Mouse (Mus musculus) lung, postnatal 0 days (tissue): ENCODE data around the gene Cabp4. TPM values are rescaled to one million over a fixed set of nuclear protein-coding genes. Genes with fewer than 3 reads are reported as not detected.
A peak's percentile ranks its signal among the peaks of the same experiment; 100 is the strongest.

Experiments
- ATAC-seq: fragments of 200-750 bp; cut with Nextera tagmentation; 2 replicates; pipeline ENCODE4 v1.8.0; 2017; ENCODE audit warnings: moderate library complexity
- DNase-seq: peaks from one replicate; pipeline ENCODE4 v3.0.0-alpha.2; 2016; ENCODE audit warnings: low spot score
- H3K27ac ChIP-seq: fragments of 300-500 bp; sonication (generic); 2 replicates; pipeline ENCODE4 v1.5.1; 2014; ENCODE audit warnings: antibody characterized with exemption, mild to moderate bottlenecking, low read length, mixed read lengths
- H3K27me3 ChIP-seq: fragments of 300-500 bp; sonication (generic); replicated peaks from 2 replicates; pipeline ENCODE4 v1.6.1; 2014; ENCODE audit warnings: low read length, mixed read lengths; ENCODE audit not compliant: insufficient read depth
- H3K36me3 ChIP-seq: fragments of 300-500 bp; sonication (generic); 2 replicates; pipeline ENCODE4 v1.6.1; 2014; ENCODE audit warnings: low read length, mixed read lengths; ENCODE audit not compliant: insufficient read depth
- H3K4me1 ChIP-seq: fragments of 300-500 bp; sonication (generic); 2 replicates; pipeline ENCODE4 v1.6.1; 2014; ENCODE audit warnings: antibody characterized with exemption, low read depth, low read length, mixed read lengths; ENCODE audit not compliant: insufficient read depth
- H3K4me2 ChIP-seq: fragments of 300-500 bp; sonication (generic); replicated peaks from 2 replicates; pipeline ENCODE4 v1.6.1; 2014; ENCODE audit warnings: low read depth, mild to moderate bottlenecking, low read length, moderate library complexity, mixed read lengths
- H3K4me3 ChIP-seq: fragments of 300-500 bp; sonication (generic); 2 replicates; pipeline ENCODE4 v1.5.1; 2014; ENCODE audit warnings: low read depth, low read length
- H3K9ac ChIP-seq: fragments of 300-500 bp; sonication (generic); replicated peaks from 2 replicates; pipeline ENCODE4 v1.6.1; 2014; ENCODE audit warnings: low read depth, mild to moderate bottlenecking
- H3K9me3 ChIP-seq: fragments of 300-500 bp; sonication (generic); 2 replicates; pipeline ENCODE4 v1.6.1; 2016; ENCODE audit warnings: low read length, mixed read lengths
- CTCF ChIP-seq: IDR thresholded peaks from 2 replicates; pipeline ENCODE4 v1.5.1; 2016; ENCODE audit warnings: antibody characterized with exemption, mild to moderate bottlenecking
- EP300 ChIP-seq: IDR thresholded peaks from 2 replicates; pipeline ENCODE4 v1.6.1; 2016; ENCODE audit warnings: antibody characterized with exemption, mild to moderate bottlenecking, control low read depth
- WGBS: fragments of 180-500 bp; shearing (Covaris S2); extraction: QIAGEN DNeasy Blood & Tissue Kit; methylation state at CpG from one replicate; pipeline ENCODE4 v1.1.7; 2014; 5-methylcytosine and 5-hydroxymethylcytosine counted together
- polyA plus RNA-seq: library from polyadenylated mRNA; unstranded; fragments of >200 nt; fragmentation: Nextera tagmentation; extraction: Ambion mirVana; gene quantifications from 2 replicates; pipeline ENCODE4 v1.2.1, GENCODE M21; 2015

Gene Cabp4
- polyA plus RNA-seq, 1 experiment from 2014 or later, result 0.10 TPM

DNA sequence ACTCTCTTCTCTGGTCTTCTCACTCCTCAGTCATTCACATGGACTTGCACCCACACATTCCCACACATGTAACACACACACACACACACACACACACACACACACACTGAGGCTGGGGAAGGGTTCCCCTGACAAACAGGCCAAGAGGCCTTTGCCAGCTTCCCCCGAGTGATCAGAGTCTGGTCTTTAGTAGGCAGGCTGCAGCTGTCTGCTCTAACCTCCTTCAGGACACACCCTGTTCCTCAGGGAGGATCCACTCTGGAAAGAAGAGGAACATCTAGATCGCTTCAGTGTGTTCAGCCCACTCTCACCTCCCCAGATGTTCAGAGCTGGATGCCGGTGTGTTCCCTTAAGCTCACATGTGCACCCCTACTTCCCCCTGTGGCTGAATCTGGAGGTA lies 49.5 kb downstream of the Cabp4 start:
- Histone ChIP-seq H3K36me3 (no peaks in the 10 kb centered on the region), H3K27me3 (no peaks in the 10 kb centered on the region), H3K4me2 (no peak overlapping the region), H3K4me1 (peaks cover 10% of the 10 kb centered on the region; the same call in 1 of the 2 replicates), H3K27ac (peak overlapping the region; percentile 38; the same call in 1 of the 2 replicates), H3K9me3 (no peaks in the 10 kb centered on the region), H3K4me3 (no peak overlapping the region), H3K9ac (no peak overlapping the region)
- TF ChIP-seq CTCF (no peak), EP300 (no peak)
- no peak for ATAC-seq
- WGBS, result 77% methylated on average over 3 of the region's 3 CpGs
- DNase-seq, result no peak

DNA sequence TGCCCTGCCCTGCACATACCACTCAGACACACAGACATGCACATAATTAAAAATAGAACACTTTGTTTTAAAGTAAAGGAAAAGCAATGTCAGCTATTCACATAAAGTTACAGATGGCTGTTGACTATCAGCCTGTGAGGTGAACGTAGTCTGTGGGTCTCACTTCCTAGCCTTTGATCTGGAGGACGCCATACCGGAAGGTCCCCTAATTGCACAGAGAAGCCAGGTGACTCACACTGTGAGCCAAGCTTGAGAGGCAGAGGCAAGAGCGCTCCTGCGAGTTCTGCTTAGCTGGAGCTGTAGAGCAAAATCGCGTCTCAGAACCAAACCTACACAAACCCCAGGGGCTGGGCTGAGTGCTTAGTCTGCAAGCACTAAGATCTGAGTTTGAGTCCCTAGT lies 50.1 kb downstream of the Cabp4 start:
- Histone ChIP-seq H3K9ac (no peak overlapping the region), H3K9me3 (no peaks in the 10 kb centered on the region), H3K4me1 (peaks cover 7% of the 10 kb centered on the region; the same call in 1 of the 2 replicates), H3K27ac (peak overlapping the region; percentile 38; the same call in 1 of the 2 replicates), H3K27me3 (no peaks in the 10 kb centered on the region), H3K36me3 (no peaks in the 10 kb centered on the region), H3K4me2 (no peak overlapping the region), H3K4me3 (no peak overlapping the region)
- DNase-seq (peak; percentile 49), ATAC-seq (no peak)
- no peak for TF ChIP-seq EP300
- no peak for TF ChIP-seq CTCF
- 41% methylated on average over 7 of the region's 7 CpGs for WGBS

DNA sequence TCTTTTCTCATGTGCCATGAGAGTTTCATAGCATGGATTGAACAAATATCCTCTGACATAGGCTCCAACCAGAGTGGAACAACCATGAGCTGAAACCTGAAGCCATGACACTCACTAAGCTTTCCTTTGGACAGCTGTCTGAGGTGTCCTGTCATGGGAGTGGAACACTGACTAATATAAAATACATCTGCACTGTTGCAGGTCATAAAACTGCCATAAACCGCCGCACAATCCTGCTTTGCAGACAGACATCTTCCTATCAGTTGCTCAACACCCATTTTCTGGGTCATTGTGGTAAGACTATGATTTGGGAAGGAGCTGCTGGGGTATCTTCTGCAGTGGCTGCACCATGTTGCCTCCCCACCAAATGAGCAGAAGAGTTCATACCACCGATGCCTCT lies 51.1 kb downstream of the Cabp4 start:
- Histone ChIP-seq H3K4me2 (no peak overlapping the region), H3K36me3 (no peaks in the 10 kb centered on the region), H3K9me3 (no peaks in the 10 kb centered on the region), H3K27me3 (no peaks in the 10 kb centered on the region), H3K27ac (no peak overlapping the region), H3K4me1 (no peaks in the 10 kb centered on the region), H3K4me3 (no peak overlapping the region), H3K9ac (no peak overlapping the region)
- TF ChIP-seq CTCF (no peak), EP300 (no peak)
- WGBS, result 62% methylated on average over 3 of the region's 3 CpGs
- no peak for DNase-seq
- no peak for ATAC-seq

DNA sequence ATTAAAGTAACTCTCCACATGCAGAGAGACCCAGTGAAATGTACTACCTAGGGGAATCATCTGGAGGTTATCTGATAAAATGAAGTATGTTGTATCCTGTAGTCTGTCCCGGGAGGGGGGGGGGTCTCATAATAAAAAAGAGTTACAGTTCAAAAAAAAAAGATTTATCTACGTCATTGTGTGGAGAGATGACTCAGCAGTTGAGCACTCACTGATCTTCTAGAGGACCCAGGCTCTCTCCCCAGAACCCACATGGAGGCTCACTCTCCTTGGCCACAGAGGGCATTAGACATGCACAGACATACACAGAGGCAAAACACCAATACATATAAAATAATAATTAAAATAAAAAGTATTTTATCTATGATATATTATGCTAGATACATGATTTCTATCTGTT lies 52.5 kb downstream of the Cabp4 start:
- Histone ChIP-seq H3K9ac (no peak overlapping the region), H3K27ac (no peak overlapping the region), H3K9me3 (no peaks in the 10 kb centered on the region), H3K4me3 (no peak overlapping the region), H3K4me2 (no peak overlapping the region), H3K36me3 (no peaks in the 10 kb centered on the region), H3K27me3 (no peaks in the 10 kb centered on the region), H3K4me1 (no peaks in the 10 kb centered on the region)
- ATAC-seq (no peak), DNase-seq (no peak)
- no peak for TF ChIP-seq EP300
- 45% methylated on average over 2 of the region's 2 CpGs for WGBS

DNA sequence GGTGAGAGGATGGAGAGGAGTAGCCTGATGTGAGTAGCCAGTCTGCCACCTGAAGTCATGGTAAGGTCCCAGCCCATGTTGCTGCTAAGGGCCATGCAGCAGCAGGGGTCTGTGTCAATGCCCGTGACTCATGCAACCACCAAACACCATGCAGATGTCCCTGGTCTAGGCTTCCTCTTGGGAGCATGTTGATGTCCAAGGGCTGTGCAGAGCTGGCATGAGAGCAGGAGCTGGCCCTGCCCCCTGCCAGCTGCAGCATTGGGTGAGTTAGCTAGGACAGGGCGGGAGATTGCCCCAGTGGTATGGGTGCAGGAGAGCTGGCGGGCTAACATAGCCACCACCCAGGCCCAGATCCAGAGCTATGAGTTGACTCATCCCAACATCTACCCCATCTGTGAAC lies 53.4 kb downstream of the Cabp4 start:
- Histone ChIP-seq H3K27ac (no peak overlapping the region), H3K4me2 (no peak overlapping the region), H3K27me3 (no peaks in the 10 kb centered on the region), H3K4me3 (no peak overlapping the region), H3K9ac (no peak overlapping the region), H3K4me1 (no peaks in the 10 kb centered on the region), H3K9me3 (no peaks in the 10 kb centered on the region), H3K36me3 (no peaks in the 10 kb centered on the region)
- TF ChIP-seq EP300, result no peak
- ATAC-seq (no peak), DNase-seq (no peak)
- 84% methylated on average over 3 of the region's 3 CpGs for WGBS

GRCm38 (mm10) chr19:4089128-4089527 lies 54.7 kb downstream of the Cabp4 start:
- Histone ChIP-seq H3K4me1 (no peaks in the 10 kb centered on the region), H3K9me3 (no peaks in the 10 kb centered on the region), H3K36me3 (no peaks in the 10 kb centered on the region), H3K4me3 (no peak overlapping the region), H3K4me2 (no peak overlapping the region), H3K27ac (no peak overlapping the region), H3K27me3 (no peaks in the 10 kb centered on the region), H3K9ac (no peak overlapping the region)
- WGBS, result 77% methylated on average over 6 of the region's 6 CpGs
- ATAC-seq (no peak), DNase-seq (no peak)
- no peak for TF ChIP-seq CTCF
- no peak for TF ChIP-seq EP300

GRCm38 (mm10) chr19:4088146-4088545 lies 55.7 kb downstream of the Cabp4 start:
- DNase-seq (peak; percentile 13), ATAC-seq (no peak)
- Histone ChIP-seq H3K9ac (no peak overlapping the region), H3K4me2 (no peak overlapping the region), H3K9me3 (no peaks in the 10 kb centered on the region), H3K27me3 (no peaks in the 10 kb centered on the region), H3K36me3 (no peaks in the 10 kb centered on the region), H3K4me1 (no peaks in the 10 kb centered on the region), H3K4me3 (no peak overlapping the region), H3K27ac (no peak overlapping the region)
- TF ChIP-seq CTCF, result no peak
- TF ChIP-seq EP300, result no peak
- 29% methylated on average over 5 of the region's 5 CpGs for WGBS
